Mouse (Mus musculus): ENCODE data around the gene Sall2. TPM values are rescaled to one million over a fixed set of nuclear protein-coding genes. Genes with fewer than 3 reads are reported as not detected.
A peak's percentile ranks its signal among the peaks of the same experiment; 100 is the strongest.
"Not testable (repeated sequence)": the region's sequence is repeated elsewhere in the genome, so short reads cannot be mapped to it uniquely, and the experiment has no call there.

The Sall2 gene
- polyA plus RNA-seq, 1 experiment from 2014 or later: 51.9 TPM

GRCm38 (mm10) chr14:52315792-52316440 lies 12.6 kb downstream of the Sall2 start:
- Histone ChIP-seq H3K36me3 (replicated peaks) (peaks cover 44% of the 10 kb centered on the region), H3K27me3 (replicated peaks; ENCODE audit: low read depth, poor library complexity, severe bottlenecking) (no peaks in the 10 kb centered on the region), H3K9me3 (peaks cover 16% of the 10 kb centered on the region), H3K27ac (replicated peaks) (peak overlapping the region; percentile 99), H3K4me1 (peaks cover 61% of the 10 kb centered on the region), H3K4me3 (peak overlapping the region; percentile 87)
- WGBS: under 1% methylated on average over 38 of the region's 41 CpGs
- peak; percentile 90 for DNase-seq (ENCODE audit: low spot score)

- DNase-seq (ENCODE audit: low spot score): no peak
- H3K4me1 ChIP-seq: peaks cover 61% of the 10 kb centered on the region
- H3K27me3 ChIP-seq (replicated peaks; ENCODE audit: low read depth, poor library complexity, severe bottlenecking): no peaks in the 10 kb centered on the region
- peaks cover 19% of the 10 kb centered on the region for H3K9me3 ChIP-seq
- peak overlapping the region; percentile 87 for H3K4me3 ChIP-seq
- 6% methylated on average over 17 of the region's 17 CpGs for WGBS
- peak overlapping the region; percentile 99 for H3K27ac ChIP-seq (replicated peaks)
- peaks cover 50% of the 10 kb centered on the region for H3K36me3 ChIP-seq (replicated peaks)
These were observed 13.2 kb downstream of the Sall2 start for GRCm38 (mm10) chr14:52315283-52315780.

DNA sequence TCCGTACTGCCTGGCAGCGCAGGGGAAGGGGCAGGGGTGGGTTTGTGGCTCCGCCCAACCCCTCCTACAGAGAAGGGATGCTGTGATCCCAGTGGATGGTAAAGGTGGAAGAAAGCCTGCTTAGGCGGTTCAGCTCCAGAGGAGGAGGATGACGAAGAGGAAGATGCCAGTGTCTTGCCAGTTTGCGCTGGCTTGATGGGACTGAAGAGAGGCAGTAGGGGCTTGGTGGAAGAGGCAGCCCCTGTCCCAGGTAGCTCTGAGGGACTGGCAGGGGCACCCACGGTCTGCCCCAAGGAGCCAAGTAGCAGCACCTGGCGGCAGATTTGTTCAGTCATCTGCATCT lies 13.8 kb downstream of the Sall2 start:
- Histone ChIP-seq H3K4me1 (peaks cover 61% of the 10 kb centered on the region), H3K27me3 (replicated peaks; ENCODE audit: low read depth, poor library complexity, severe bottlenecking) (no peaks in the 10 kb centered on the region), H3K4me3 (peak overlapping the region; percentile 87), H3K9me3 (peaks cover 19% of the 10 kb centered on the region), H3K36me3 (replicated peaks) (peaks cover 55% of the 10 kb centered on the region), H3K27ac (replicated peaks) (peak overlapping the region; percentile 99)
- 47% methylated on average over 8 of the region's 8 CpGs for WGBS
- DNase-seq (ENCODE audit: low spot score): peak; percentile 11

DNA sequence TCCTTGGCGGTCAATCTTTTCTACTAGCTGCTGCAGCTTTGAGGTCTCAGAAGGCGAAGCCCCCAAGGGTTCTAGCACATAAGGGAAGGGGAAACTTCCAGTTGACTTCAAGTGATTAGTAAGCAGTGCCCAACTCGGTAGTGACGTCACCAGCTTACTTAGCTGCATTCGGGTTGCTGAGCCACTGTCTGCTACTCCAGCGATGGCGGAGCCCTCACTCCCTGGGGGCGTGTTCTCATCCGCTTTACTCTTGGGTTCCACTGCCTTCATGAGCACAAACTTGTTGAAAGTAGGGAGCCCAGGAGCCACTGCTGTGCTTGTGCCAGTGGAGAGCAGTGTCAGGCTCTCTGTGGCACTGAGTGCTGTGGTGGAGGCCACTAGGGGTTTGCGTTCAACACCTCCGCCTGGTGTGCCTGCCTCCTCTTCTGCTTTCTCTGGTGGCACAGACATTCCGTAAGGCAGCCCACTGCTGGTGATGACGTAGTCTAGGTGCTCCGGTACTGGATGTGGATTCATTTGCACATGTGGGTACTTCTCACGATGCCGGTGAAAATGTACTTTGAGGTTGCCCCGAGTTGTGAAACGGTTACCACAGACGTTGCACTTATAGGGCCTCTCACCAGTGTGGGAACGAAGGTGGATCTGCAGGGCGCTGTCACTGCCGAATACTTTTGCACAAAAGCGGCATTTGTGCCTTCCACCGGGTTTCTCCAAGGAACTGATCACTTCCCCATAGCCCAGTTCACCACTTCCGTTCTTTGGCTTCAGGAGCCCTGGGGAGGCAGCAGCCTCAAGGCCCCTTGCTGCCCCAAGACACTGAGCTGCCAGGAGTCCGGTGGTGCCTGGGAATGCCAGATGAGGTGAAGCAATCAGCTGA lies 14.4 kb downstream of the Sall2 start:
- no peak for DNase-seq (ENCODE audit: low spot score)
- peaks cover 62% of the 10 kb centered on the region for H3K36me3 ChIP-seq (replicated peaks)
- WGBS: 87% methylated on average over 26 of the region's 26 CpGs

DNA sequence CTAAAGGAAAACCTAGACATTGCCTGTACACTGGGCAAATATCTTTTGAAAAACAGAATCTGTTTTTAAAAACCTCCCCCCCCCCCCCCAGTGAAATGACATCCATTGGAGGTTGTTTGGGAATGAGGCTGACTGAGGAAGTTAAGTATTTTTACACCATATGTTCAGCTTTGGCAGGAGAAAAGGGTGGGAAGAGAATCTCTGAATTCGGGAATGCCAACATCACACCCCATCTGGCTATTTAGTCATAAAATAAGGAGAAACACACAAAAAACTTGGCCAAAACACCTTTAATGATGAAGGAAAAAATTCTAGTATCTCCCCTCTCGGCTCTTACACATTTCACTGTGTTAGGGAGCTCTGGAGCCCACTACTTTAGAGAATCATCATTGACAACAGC lies 17.7 kb downstream of the Sall2 start:
- Histone ChIP-seq H3K9me3 (peaks cover 19% of the 10 kb centered on the region), H3K4me3 (peak overlapping the region; percentile 87; the same call in 1 of the 2 replicates), H3K27me3 (replicated peaks; ENCODE audit: low read depth, poor library complexity, severe bottlenecking) (no peaks in the 10 kb centered on the region), H3K27ac (replicated peaks) (no peak overlapping the region), H3K4me1 (peaks cover 45% of the 10 kb centered on the region), H3K36me3 (replicated peaks) (peaks cover 72% of the 10 kb centered on the region)
- WGBS: 91% methylated on average over 2 of the region's 2 CpGs
- DNase-seq (ENCODE audit: low spot score): no peak

More for the DNA sequence above, 14.4 kb downstream of the Sall2 start:
- peak overlapping the region; percentile 87 for H3K4me3 ChIP-seq
- H3K9me3 ChIP-seq: peaks cover 19% of the 10 kb centered on the region
- H3K4me1 ChIP-seq: peaks cover 58% of the 10 kb centered on the region
- no peaks in the 10 kb centered on the region for H3K27me3 ChIP-seq (replicated peaks; ENCODE audit: low read depth, poor library complexity, severe bottlenecking)
- peak overlapping the region; percentile 99; the same call in 1 of the 2 replicates for H3K27ac ChIP-seq (replicated peaks)

DNA sequence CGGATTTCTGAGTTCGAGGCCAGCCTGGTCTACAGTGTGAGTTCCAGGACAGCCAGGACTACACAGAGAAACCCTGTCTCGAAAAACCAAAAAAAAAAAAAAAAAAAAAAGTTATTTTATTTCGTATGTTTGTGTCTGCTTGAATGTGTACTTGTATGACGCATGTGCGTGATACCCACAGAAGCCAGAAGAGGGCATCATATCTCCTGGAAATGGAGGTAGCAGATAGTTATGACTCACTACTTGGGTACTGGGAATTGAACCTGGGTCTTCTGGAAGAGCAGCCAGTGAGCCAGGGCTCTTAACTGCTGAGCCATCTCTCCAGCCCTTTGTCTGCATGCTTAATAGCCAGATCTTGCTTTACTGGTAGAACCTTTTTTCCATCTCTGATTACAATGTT lies 18.2 kb downstream of the Sall2 start:
- H3K4me3 ChIP-seq; H3K27me3 ChIP-seq (replicated peaks; ENCODE audit: low read depth, poor library complexity, severe bottlenecking); DNase-seq (ENCODE audit: low spot score); H3K27ac ChIP-seq (replicated peaks): not testable (repeated sequence)
- H3K36me3 ChIP-seq (replicated peaks): peaks cover 72% of the 10 kb centered on the region
- peaks cover 43% of the 10 kb centered on the region for H3K4me1 ChIP-seq
- H3K9me3 ChIP-seq: peaks cover 19% of the 10 kb centered on the region
- 91% methylated on average over 6 of the region's 6 CpGs for WGBS

- 0 out of 2 replicates have a peak, but pooled peaks cover 3% of the 10 kb centered on the region for H3K9me3 ChIP-seq
- no peak overlapping the region for H3K27ac ChIP-seq (replicated peaks)
- H3K27me3 ChIP-seq (replicated peaks; ENCODE audit: low read depth, poor library complexity, severe bottlenecking): no peaks in the 10 kb centered on the region
- H3K36me3 ChIP-seq (replicated peaks): peaks cover 30% of the 10 kb centered on the region
- 96% methylated on average over 2 of the region's 2 CpGs for WGBS
- no peak overlapping the region for H3K4me3 ChIP-seq
- no peak for DNase-seq (ENCODE audit: low spot score)
- H3K4me1 ChIP-seq: peaks cover 6% of the 10 kb centered on the region
These were observed 22.5 kb downstream of the Sall2 start for GRCm38 (mm10) chr14:52306100-52306499.

DNA sequence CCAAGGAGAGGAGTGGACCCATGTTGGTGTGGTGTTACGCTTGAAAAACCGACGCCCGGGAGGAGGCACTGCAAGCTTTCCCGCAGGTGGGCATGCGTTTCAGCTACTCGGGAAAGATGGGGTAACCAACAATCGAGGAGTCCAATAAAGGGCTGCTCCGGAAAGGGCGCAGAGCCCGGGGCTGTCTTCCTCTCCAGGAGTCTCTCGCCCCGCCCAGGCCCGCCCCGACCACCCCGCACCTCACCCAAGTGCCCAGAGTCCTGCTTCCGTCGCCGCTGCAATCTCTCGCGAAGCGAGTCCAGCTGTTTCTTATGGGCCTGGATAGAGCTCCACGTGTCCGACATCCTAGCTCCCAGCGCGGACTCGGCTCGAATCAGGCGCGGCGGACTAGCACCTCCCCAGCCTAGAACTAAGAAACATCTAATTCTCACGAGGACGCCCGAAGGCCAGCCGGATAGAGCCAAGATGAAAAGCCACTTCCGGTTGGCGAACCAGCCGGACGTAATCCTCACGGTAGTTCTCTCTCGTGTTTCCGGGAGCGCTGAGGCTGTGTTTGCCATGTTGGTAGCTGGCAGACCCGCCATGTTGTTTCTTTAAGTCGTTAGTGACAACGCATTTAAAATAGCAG lies 23.8 kb downstream of the Sall2 start, which contains the start of gene Mettl3:
Mettl3 (minus strand) TSS at position 485 of the 628 bp plus-strand sequence.
- WGBS: under 1% methylated on average over 46 of the region's 46 CpGs
- DNase-seq (ENCODE audit: low spot score): peak; percentile 92
- Histone ChIP-seq H3K9me3 (no peaks in the 10 kb centered on the region), H3K4me3 (peak within 1 kb of the TSS; percentile 77), H3K4me1 (peaks cover 6% of the 10 kb centered on the region), H3K36me3 (replicated peaks) (peaks cover 24% of the 10 kb centered on the region), H3K27ac (replicated peaks) (peak within 1 kb of the TSS; percentile 93), H3K27me3 (replicated peaks; ENCODE audit: low read depth, poor library complexity, severe bottlenecking) (no peaks in the 10 kb centered on the region)

- not testable (repeated sequence) for H3K27me3 ChIP-seq (replicated peaks; ENCODE audit: low read depth, poor library complexity, severe bottlenecking); H3K27ac ChIP-seq (replicated peaks); H3K4me1 ChIP-seq; DNase-seq (ENCODE audit: low spot score); H3K9me3 ChIP-seq
- Histone ChIP-seq H3K4me3 (0 out of 2 replicates have a peak overlapping the region, but pooled peaks have one; percentile 77), H3K36me3 (replicated peaks) (peaks cover 24% of the 10 kb centered on the region)
- WGBS: 90% methylated on average over 3 of the region's 3 CpGs
These were observed 25.0 kb downstream of the Sall2 start for GRCm38 (mm10) chr14:52303517-52303916.

GRCm38 (mm10) chr14:52295558-52296264 lies 32.9 kb downstream of the Sall2 start:
- H3K27ac ChIP-seq (replicated peaks): no peak overlapping the region
- 77% methylated on average over 6 of the region's 6 CpGs for WGBS
- DNase-seq (ENCODE audit: low spot score): no peak
- no peaks in the 10 kb centered on the region for H3K9me3 ChIP-seq
- peaks cover 99% of the 10 kb centered on the region for H3K36me3 ChIP-seq (replicated peaks)
- H3K4me1 ChIP-seq: no peaks in the 10 kb centered on the region
- H3K27me3 ChIP-seq (replicated peaks; ENCODE audit: low read depth, poor library complexity, severe bottlenecking): no peaks in the 10 kb centered on the region
- H3K4me3 ChIP-seq: no peak overlapping the region

DNA sequence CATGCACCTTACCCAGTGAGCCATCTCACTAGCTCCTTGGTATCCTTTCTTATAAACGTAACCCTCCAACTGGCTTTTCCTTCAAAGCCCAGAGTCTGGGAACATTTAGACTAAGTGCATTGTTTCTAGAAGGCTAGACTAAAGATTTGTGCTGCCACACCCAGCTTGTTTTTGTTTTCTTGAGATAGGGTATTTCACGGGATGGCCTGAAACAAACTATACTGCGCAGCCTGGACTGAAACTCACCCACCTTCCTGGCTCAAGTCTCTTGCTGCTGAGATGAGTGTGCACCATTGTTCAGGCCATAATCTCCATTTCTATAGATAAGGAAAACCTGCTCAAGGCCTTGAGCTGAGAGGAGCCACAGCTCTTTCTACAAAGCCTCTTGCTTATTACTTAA lies 44.4 kb downstream of the Sall2 start:
- H3K9me3 ChIP-seq: no peaks in the 10 kb centered on the region
- H3K4me1 ChIP-seq: peaks cover 8% of the 10 kb centered on the region
- no peak for DNase-seq (ENCODE audit: low spot score)
- no peaks in the 10 kb centered on the region for H3K27me3 ChIP-seq (replicated peaks; ENCODE audit: low read depth, poor library complexity, severe bottlenecking)
- no peak overlapping the region for H3K27ac ChIP-seq (replicated peaks)
- no peak overlapping the region for H3K4me3 ChIP-seq
- 92% methylated on average over 3 of the region's 3 CpGs for WGBS
- peaks cover 53% of the 10 kb centered on the region for H3K36me3 ChIP-seq (replicated peaks)

- H3K9me3 ChIP-seq: no peaks in the 10 kb centered on the region
- peaks cover 9% of the 10 kb centered on the region for H3K4me1 ChIP-seq
- no peak overlapping the region for H3K27ac ChIP-seq (replicated peaks)
- H3K4me3 ChIP-seq: no peak overlapping the region
- 93% methylated on average over 5 of the region's 5 CpGs for WGBS
- DNase-seq (ENCODE audit: low spot score): no peak
- H3K36me3 ChIP-seq (replicated peaks): peaks cover 47% of the 10 kb centered on the region
- H3K27me3 ChIP-seq (replicated peaks; ENCODE audit: low read depth, poor library complexity, severe bottlenecking): no peaks in the 10 kb centered on the region
These were observed 44.9 kb downstream of the Sall2 start for GRCm38 (mm10) chr14:52283629-52284028.
